Mouse (Mus musculus): ENCODE measurements at regions not wholly inside any gene's neighbourhood (a gene's known extent, or its start where the extent isn't known, plus 50 kb on each side); places are given as distances from the start of the nearest gene placed in this dataset.

- H3K4me1 ChIP-seq (ENCODE audit: control insufficient read depth, insufficient read depth, low read length) = peaks cover 18% of the 10 kb centered on the region
- H3K4me3 ChIP-seq (ENCODE audit: low read depth, low read length) = no peak overlapping the region
- ATAC-seq (ENCODE audit: insufficient read depth, low FRiP score, low TSS enrichment) (no peak), DNase-seq (ENCODE audit: low spot score) (no peak)
- no peak overlapping the region for H3K4me2 ChIP-seq (ENCODE audit: low read depth)
- no peaks in the 10 kb centered on the region for H3K36me3 ChIP-seq (ENCODE audit: control insufficient read depth, insufficient read depth, low read length)
- 0 out of 2 replicates have a peak overlapping the region, but pooled peaks have one; percentile 34 for H3K27ac ChIP-seq (ENCODE audit: low read depth, low read length)
- WGBS = 41% methylated on average over 4 of the region's 4 CpGs
- H3K9ac ChIP-seq (ENCODE audit: low read length) = no peak overlapping the region
- no peaks in the 10 kb centered on the region for H3K9me3 ChIP-seq (ENCODE audit: control insufficient read depth, low read length)
- H3K27me3 ChIP-seq (ENCODE audit: control insufficient read depth, insufficient read depth, low read length) = no peaks in the 10 kb centered on the region
These were observed 57.0 kb upstream of the Cdon start for GRCm38 (mm10) chr9:35363936-35364335.

GRCm38 (mm10) chr9:35365975-35366374, 55.0 kb upstream of the Cdon start:
- H3K4me1 ChIP-seq (ENCODE audit: control insufficient read depth, insufficient read depth, low read length) = peaks cover 8% of the 10 kb centered on the region
- H3K27ac ChIP-seq (ENCODE audit: low read depth, low read length) = no peak overlapping the region

GRCm38 (mm10) chr9:35369063-35369462, 51.9 kb upstream of the Cdon start:
- Histone ChIP-seq H3K9me3 (ENCODE audit: control insufficient read depth, low read length) (no peaks in the 10 kb centered on the region), H3K4me2 (ENCODE audit: low read depth) (no peak overlapping the region), H3K4me3 (ENCODE audit: low read depth, low read length) (no peak overlapping the region), H3K27me3 (ENCODE audit: control insufficient read depth, insufficient read depth, low read length) (no peaks in the 10 kb centered on the region), H3K4me1 (ENCODE audit: control insufficient read depth, insufficient read depth, low read length) (peaks cover 13% of the 10 kb centered on the region), H3K36me3 (ENCODE audit: control insufficient read depth, insufficient read depth, low read length) (no peaks in the 10 kb centered on the region), H3K9ac (ENCODE audit: low read length) (no peak overlapping the region), H3K27ac (ENCODE audit: low read depth, low read length) (no peak overlapping the region)
- ATAC-seq (ENCODE audit: insufficient read depth, low FRiP score, low TSS enrichment) = no peak
- WGBS = 53% methylated on average over 5 of the region's 5 CpGs
- no peak for DNase-seq (ENCODE audit: low spot score)

More at GRCm38 (mm10) chr9:35365975-35366374, 55.0 kb upstream of the Cdon start:
- Histone ChIP-seq H3K4me3 (ENCODE audit: low read depth, low read length) (no peak overlapping the region), H3K36me3 (ENCODE audit: control insufficient read depth, insufficient read depth, low read length) (no peaks in the 10 kb centered on the region), H3K9ac (ENCODE audit: low read length) (no peak overlapping the region), H3K9me3 (ENCODE audit: control insufficient read depth, low read length) (no peaks in the 10 kb centered on the region), H3K27me3 (ENCODE audit: control insufficient read depth, insufficient read depth, low read length) (no peaks in the 10 kb centered on the region), H3K4me2 (ENCODE audit: low read depth) (no peak overlapping the region)
- ATAC-seq (ENCODE audit: insufficient read depth, low FRiP score, low TSS enrichment) = no peak
- DNase-seq (ENCODE audit: low spot score) = no peak
- WGBS = 91% methylated on average over 5 of the region's 5 CpGs

- WGBS = 55% methylated on average over 3 of the region's 3 CpGs
- no peaks in the 10 kb centered on the region for H3K36me3 ChIP-seq (ENCODE audit: control insufficient read depth, insufficient read depth, low read length)
- H3K4me2 ChIP-seq (ENCODE audit: low read depth) = no peak overlapping the region
- no peak overlapping the region for H3K4me3 ChIP-seq (ENCODE audit: low read depth, low read length)
- no peaks in the 10 kb centered on the region for H3K9me3 ChIP-seq (ENCODE audit: control insufficient read depth, low read length)
- no peak overlapping the region for H3K9ac ChIP-seq (ENCODE audit: low read length)
- no peak for ATAC-seq (ENCODE audit: insufficient read depth, low FRiP score, low TSS enrichment)
- H3K27ac ChIP-seq (ENCODE audit: low read depth, low read length) = no peak overlapping the region
- no peak for DNase-seq (ENCODE audit: low spot score)
- no peaks in the 10 kb centered on the region for H3K27me3 ChIP-seq (ENCODE audit: control insufficient read depth, insufficient read depth, low read length)
- H3K4me1 ChIP-seq (ENCODE audit: control insufficient read depth, insufficient read depth, low read length) = peaks cover 13% of the 10 kb centered on the region
These were observed 50.9 kb upstream of the Cdon start for GRCm38 (mm10) chr9:35370031-35370430.

GRCm38 (mm10) chr9:35370895-35371294, 50.0 kb upstream of the Cdon start:
- Histone ChIP-seq H3K27ac (ENCODE audit: low read depth, low read length) (no peak overlapping the region), H3K4me3 (ENCODE audit: low read depth, low read length) (no peak overlapping the region), H3K27me3 (ENCODE audit: control insufficient read depth, insufficient read depth, low read length) (no peaks in the 10 kb centered on the region), H3K9ac (ENCODE audit: low read length) (no peak overlapping the region), H3K4me1 (ENCODE audit: control insufficient read depth, insufficient read depth, low read length) (peaks cover 13% of the 10 kb centered on the region), H3K36me3 (ENCODE audit: control insufficient read depth, insufficient read depth, low read length) (no peaks in the 10 kb centered on the region), H3K9me3 (ENCODE audit: control insufficient read depth, low read length) (no peaks in the 10 kb centered on the region), H3K4me2 (ENCODE audit: low read depth) (no peak overlapping the region)
- DNase-seq (ENCODE audit: low spot score) = no peak
- no peak for ATAC-seq (ENCODE audit: insufficient read depth, low FRiP score, low TSS enrichment)
- WGBS = 100% methylated on average over 3 of the region's 3 CpGs
